ENCODE assay signal across 9 mouse cellular contexts in genomic region chr1:190978001-190978400, GRCm38 (mm10). TPM values are rescaled to one million over a fixed set of nuclear protein-coding genes. Genes with fewer than 3 reads are reported as not detected.
DNase-seq lines count a peak whose midpoint lies in the region; ATAC-seq lines count a peak whose summit lies in the region.
"Had no signal": no experiment of that assay in that cellular context is flagged by ENCODE, and none has a peak within 500 bp of the region (broad histone marks: within the 10 kb centered on the region; RNA-seq: fewer than 3 reads in every experiment).

No protein-coding gene starts in this region.

- under 1% methylated on average over 21 of the region's 22 CpGs for WGBS in kidney, embryonic 14.5 days
- under 1% methylated on average over 22 of the region's 22 CpGs for WGBS in hindbrain, embryonic 10.5 days
- under 1% methylated on average over 20 of the region's 22 CpGs for WGBS in midbrain, embryonic 13.5 days

- no peak for DNase-seq in kidney, postnatal 14 days
- peak; percentile 19 for DNase-seq in ZHBTc4 (ENCODE audit: low read depth, low spot score)
- peak; percentile 49 for DNase-seq in hindbrain, embryonic 10.5 days (ENCODE audit: low spot score)
- no peak for DNase-seq in testis, postnatal 14 days (ENCODE audit: low spot score)
- DNase-seq in left cerebral cortex, postnatal 14 days (ENCODE audit: low spot score in 2 of 2), result no peak
- no peak for DNase-seq in kidney, postnatal 4 days

- peak overlapping the region; percentile 95 for H3K4me2 ChIP-seq in kidney, embryonic 14.5 days (replicated peaks; ENCODE audit: low read depth, low read length)
- H3K4me2 ChIP-seq in midbrain, embryonic 13.5 days (replicated peaks), result peak overlapping the region; percentile 93

- H3K9me3 ChIP-seq in kidney, embryonic 14.5 days (ENCODE audit: control insufficient read depth, low read length), result no peaks in the 10 kb centered on the region
- no peaks in the 10 kb centered on the region for H3K9me3 ChIP-seq in hindbrain, embryonic 10.5 days
- H3K9me3 ChIP-seq in midbrain, embryonic 13.5 days, result no peaks in the 10 kb centered on the region

- H3K4me1 ChIP-seq in kidney, embryonic 14.5 days (ENCODE audit: control insufficient read depth, insufficient read depth, low read length), result peaks cover 10% of the 10 kb centered on the region
- H3K4me1 ChIP-seq in hindbrain, embryonic 10.5 days (replicated peaks), result peaks cover 51% of the 10 kb centered on the region
- peaks cover 38% of the 10 kb centered on the region for H3K4me1 ChIP-seq in midbrain, embryonic 13.5 days (replicated peaks)

- no peak overlapping the region for H3K27ac ChIP-seq in kidney, embryonic 14.5 days (ENCODE audit: low read depth, low read length)
- peak overlapping the region; percentile 94 for H3K27ac ChIP-seq in hindbrain, embryonic 10.5 days
- peak overlapping the region; percentile 97 for H3K27ac ChIP-seq in midbrain, embryonic 13.5 days

- 0 out of 2 replicates have a peak, but pooled peaks have one; percentile 12 for ATAC-seq in kidney, embryonic 14.5 days (ENCODE audit: low FRiP score, low TSS enrichment)
- peak; percentile 16 for ATAC-seq in midbrain, embryonic 13.5 days

- H3K9ac ChIP-seq in kidney, embryonic 14.5 days (ENCODE audit: low read depth, low read length), result peak overlapping the region; percentile 81
- H3K9ac ChIP-seq in midbrain, embryonic 13.5 days (replicated peaks), result peak overlapping the region; percentile 98

- H3K4me3 ChIP-seq in kidney, embryonic 14.5 days (ENCODE audit: low read length), result peak overlapping the region; percentile 63
- peak overlapping the region; percentile 74 for H3K4me3 ChIP-seq in hindbrain, embryonic 10.5 days
- H3K4me3 ChIP-seq in midbrain, embryonic 13.5 days (replicated peaks), result peak overlapping the region; percentile 86

- no peaks in the 10 kb centered on the region for H3K27me3 ChIP-seq in kidney, embryonic 14.5 days (ENCODE audit: control insufficient read depth, insufficient read depth, low read length)
- peaks cover 3% of the 10 kb centered on the region; the same call in 1 of the 2 replicates for H3K27me3 ChIP-seq in hindbrain, embryonic 10.5 days (ENCODE audit: insufficient read depth, poor library complexity, severe bottlenecking)
- no peaks in the 10 kb centered on the region; the same call in 1 of the 2 replicates for H3K27me3 ChIP-seq in midbrain, embryonic 13.5 days

- peaks cover 24% of the 10 kb centered on the region for H3K36me3 ChIP-seq in kidney, embryonic 14.5 days (ENCODE audit: control insufficient read depth, insufficient read depth, low read length)
- peaks cover 27% of the 10 kb centered on the region for H3K36me3 ChIP-seq in hindbrain, embryonic 10.5 days
- peaks cover 25% of the 10 kb centered on the region for H3K36me3 ChIP-seq in midbrain, embryonic 13.5 days

- intact Hi-C loops in left cerebral cortex, postnatal 14 days (cut with DNase I), result no loop called here

RNA-seq across cellular contexts. Expression of gene Vash2, which starts 1.1 kb away (rescaled TPM):
- 20.3 and 41.4 TPM in 2 replicates for polyA plus RNA-seq in kidney, embryonic 14.5 days (2014; fragmentation: Nextera tagmentation; extraction: Ambion mirVana)
- 39.1 and 50.5 TPM in 2 replicates for polyA plus RNA-seq in hindbrain, embryonic 10.5 days (2016; fragmentation: Nextera tagmentation; extraction: Ambion mirVana)
- polyA plus RNA-seq in midbrain, embryonic 13.5 days (2015; fragmentation: Nextera tagmentation; extraction: Ambion mirVana), result 77.2 and 77.5 TPM in 2 replicates
- total RNA-seq in left cerebral cortex, postnatal 14 days (2021), result 1 to 10 TPM; 3.3 to 4.4 TPM

RNA-seq across cellular contexts. Expression of gene Flvcr1, which starts 48.0 kb away (rescaled TPM):
- polyA plus RNA-seq in kidney, embryonic 14.5 days (2014; fragmentation: Nextera tagmentation; extraction: Ambion mirVana), result 6.8 and 8.5 TPM in 2 replicates
- 6.4 and 6.9 TPM in 2 replicates for polyA plus RNA-seq in hindbrain, embryonic 10.5 days (2016; fragmentation: Nextera tagmentation; extraction: Ambion mirVana)
- polyA plus RNA-seq in midbrain, embryonic 13.5 days (2015; fragmentation: Nextera tagmentation; extraction: Ambion mirVana), result 7.2 and 7.9 TPM in 2 replicates
- 10 to 100 TPM; 15.7 to 16.1 TPM for total RNA-seq in left cerebral cortex, postnatal 14 days (2021)

RNA-seq across cellular contexts. Expression of gene Angel2, which starts 53.1 kb away (rescaled TPM):
- polyA plus RNA-seq in kidney, embryonic 14.5 days (2014; fragmentation: Nextera tagmentation; extraction: Ambion mirVana), result 36.6 and 51.1 TPM in 2 replicates
- polyA plus RNA-seq in hindbrain, embryonic 10.5 days (2016; fragmentation: Nextera tagmentation; extraction: Ambion mirVana), result 52.9 and 53.5 TPM in 2 replicates
- polyA plus RNA-seq in midbrain, embryonic 13.5 days (2015; fragmentation: Nextera tagmentation; extraction: Ambion mirVana), result 57.7 and 64.0 TPM in 2 replicates
- total RNA-seq in left cerebral cortex, postnatal 14 days (2021), result 10 to 100 TPM; 53.5 to 55.3 TPM

RNA-seq across cellular contexts. Expression of gene Spata45, which starts 58.4 kb away (rescaled TPM):
- not detected in 2 replicates for polyA plus RNA-seq in kidney, embryonic 14.5 days (2014; fragmentation: Nextera tagmentation; extraction: Ambion mirVana)
- not detected in 2 replicates for polyA plus RNA-seq in hindbrain, embryonic 10.5 days (2016; fragmentation: Nextera tagmentation; extraction: Ambion mirVana)
- not detected in 2 replicates for polyA plus RNA-seq in midbrain, embryonic 13.5 days (2015; fragmentation: Nextera tagmentation; extraction: Ambion mirVana)
- total RNA-seq in left cerebral cortex, postnatal 14 days (2021), result not detected
- total RNA-seq: neutrophil, adult 5-6 weeks had no signal

Comparison
In these comparisons a context has a peak if more than half of its experiments do, and no peak if none do; other contexts are left out.
1. DNase-seq: peak in ZHBTc4 (single experiment) and hindbrain, embryonic 10.5 days (single experiment); none in kidney, postnatal 14 days (single experiment), testis, postnatal 14 days (single experiment), left cerebral cortex, postnatal 14 days (0 of 2) and kidney, postnatal 4 days (0 of 2).
2. Peak in every context shown above with its lines, with median percentiles within 50 percentile points of each other: H3K4me3 ChIP-seq.